Mouse (Mus musculus) urinary bladder, postnatal 10 days (tissue): Measurements from ENCODE around the gene Dupd1.

Source experiments
- DNase-seq: peaks from one replicate; pipeline ENCODE4 v3.0.0; 2022; ENCODE audit warnings: low spot score

Gene Dupd1

DNA sequence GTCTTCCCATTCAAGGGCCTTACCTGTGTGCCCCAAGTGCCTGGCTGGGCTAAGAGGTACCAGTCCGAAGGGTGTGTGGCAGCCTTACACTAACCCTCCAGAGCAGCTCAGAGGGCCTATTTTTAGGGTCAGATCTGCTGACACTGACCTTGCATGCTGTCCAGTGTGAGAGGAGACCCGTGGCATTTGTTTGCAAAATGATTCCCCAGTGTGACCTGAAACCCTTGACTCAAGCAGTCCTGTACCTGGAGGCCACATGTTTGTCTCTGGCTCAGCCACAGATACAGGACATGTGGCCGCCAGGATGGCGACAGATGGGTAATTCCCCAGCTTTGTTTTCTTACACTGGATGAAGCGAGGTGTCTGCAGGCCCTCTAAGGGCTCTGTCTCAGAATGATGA lies at the start of gene Dupd1:
Dupd1 (minus strand) TSS at position 91 of the 400 bp plus-strand sequence.
- DNase-seq = no peak

DNA sequence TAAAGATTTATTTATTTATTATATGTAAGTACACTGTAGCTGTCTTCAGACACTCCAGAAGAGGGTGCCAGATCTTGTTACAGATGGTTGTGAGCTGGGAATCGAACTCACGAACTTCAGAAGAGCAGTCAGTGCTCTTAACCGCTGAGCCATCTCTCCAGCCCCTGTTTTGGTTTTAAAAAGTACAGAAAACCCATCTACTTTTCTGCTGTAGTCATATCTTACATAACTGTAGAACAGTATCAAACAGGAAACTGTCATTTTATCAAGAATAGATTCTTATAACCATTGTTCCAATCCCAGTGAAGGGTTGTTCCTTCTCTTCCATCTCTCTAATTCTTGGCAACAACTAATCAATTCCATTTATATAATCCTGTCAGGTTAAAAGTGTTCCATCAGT lies 49.4 kb upstream of the Dupd1 start:
- DNase-seq = no peak

DNA sequence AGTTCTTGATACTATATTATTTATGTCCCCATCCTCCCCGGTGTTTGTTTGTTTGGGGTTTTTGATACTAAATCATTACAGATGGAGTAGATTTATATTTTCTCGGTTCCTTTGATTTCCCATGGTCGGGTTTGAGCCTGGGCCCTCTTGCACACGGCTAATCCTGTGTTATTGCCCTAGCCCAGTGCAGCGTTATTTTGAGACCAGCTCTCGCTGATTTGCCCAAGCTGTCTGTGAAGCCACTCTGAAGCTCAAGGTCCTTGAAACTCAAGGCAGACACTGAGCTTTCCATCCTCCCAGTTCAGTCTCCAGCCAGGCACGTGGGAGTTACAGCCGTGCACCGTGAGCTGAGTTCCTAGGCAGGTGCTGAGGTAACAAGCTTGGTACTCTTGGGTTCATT lies 47.2 kb upstream of the Dupd1 start:
- no peak for DNase-seq

DNA sequence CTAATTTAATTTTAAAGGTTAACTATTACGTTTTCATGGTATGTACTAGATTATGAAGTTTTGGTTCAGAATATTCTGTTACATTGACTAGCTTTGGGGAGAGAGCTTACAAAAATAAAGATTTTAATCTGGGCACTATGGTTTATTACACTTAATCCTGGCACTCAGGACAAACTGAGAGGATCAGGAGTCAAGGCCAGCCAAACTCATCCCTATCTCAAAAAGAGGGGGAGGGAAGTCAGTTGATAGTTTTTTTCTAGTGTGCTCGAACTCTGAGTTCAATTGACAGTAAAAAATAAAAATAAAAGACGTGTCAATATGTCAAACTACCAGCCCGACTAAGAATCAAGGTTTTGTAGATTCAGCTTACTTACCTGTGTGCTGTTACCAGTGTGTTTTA lies 39.0 kb upstream of the Dupd1 start:
- DNase-seq = no peak

DNA sequence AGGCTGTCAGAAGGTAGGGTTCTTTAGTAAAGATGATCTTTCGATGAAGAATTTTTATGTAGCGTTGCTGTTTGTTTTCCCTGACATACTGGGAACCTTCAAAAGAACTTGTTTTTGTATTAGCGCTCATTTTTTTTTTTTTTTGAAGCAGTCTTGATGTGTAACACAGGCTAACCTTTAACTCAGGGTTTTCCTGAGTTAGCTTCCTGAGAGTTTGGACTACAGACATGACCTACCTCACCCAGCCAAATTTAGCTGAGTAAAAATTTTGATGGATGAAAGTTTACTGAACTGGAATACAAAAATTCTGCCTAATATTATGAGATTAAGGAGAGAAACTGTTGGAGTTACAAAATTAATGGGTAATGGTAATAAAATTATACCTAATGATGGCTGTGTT lies 38.0 kb upstream of the Dupd1 start:
- no peak for DNase-seq

DNA sequence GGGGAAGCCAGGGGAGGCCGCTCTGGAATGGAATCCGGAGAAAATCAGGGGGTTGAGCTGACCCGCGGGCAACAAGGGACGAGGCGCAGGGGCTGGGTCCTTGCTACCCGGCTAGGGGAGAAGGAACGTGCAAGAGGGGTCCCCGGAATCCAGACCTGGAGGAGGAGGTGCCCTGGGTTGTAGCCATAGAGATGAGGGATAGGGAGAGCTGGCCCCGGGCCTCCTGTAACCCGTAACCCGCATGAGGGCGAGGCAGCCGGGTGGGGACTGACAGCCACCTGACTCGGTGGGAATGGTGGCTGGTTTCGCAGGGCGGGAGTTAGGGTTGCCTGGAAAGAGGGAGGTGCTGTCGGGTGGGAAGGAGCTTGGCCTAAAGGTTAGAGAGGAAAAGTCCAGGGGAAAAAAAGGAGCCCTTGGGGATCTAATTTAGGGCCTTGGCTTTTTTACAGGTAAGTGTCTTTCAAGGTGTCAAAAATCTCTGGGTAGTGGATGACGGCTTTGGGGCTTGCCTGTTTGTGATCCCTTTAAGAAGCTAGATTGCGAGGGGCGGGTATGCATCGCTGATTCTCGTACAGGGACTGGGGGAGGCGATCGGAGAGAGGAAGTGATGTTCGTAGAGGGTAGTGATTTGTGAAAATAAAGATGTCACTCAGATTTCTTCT lies 36.6 kb upstream of the Dupd1 start, which contains the start of gene Dusp13:
Dusp13 (minus strand) TSS at position 301 of the 662 bp plus-strand sequence.
- DNase-seq = no peak

DNA sequence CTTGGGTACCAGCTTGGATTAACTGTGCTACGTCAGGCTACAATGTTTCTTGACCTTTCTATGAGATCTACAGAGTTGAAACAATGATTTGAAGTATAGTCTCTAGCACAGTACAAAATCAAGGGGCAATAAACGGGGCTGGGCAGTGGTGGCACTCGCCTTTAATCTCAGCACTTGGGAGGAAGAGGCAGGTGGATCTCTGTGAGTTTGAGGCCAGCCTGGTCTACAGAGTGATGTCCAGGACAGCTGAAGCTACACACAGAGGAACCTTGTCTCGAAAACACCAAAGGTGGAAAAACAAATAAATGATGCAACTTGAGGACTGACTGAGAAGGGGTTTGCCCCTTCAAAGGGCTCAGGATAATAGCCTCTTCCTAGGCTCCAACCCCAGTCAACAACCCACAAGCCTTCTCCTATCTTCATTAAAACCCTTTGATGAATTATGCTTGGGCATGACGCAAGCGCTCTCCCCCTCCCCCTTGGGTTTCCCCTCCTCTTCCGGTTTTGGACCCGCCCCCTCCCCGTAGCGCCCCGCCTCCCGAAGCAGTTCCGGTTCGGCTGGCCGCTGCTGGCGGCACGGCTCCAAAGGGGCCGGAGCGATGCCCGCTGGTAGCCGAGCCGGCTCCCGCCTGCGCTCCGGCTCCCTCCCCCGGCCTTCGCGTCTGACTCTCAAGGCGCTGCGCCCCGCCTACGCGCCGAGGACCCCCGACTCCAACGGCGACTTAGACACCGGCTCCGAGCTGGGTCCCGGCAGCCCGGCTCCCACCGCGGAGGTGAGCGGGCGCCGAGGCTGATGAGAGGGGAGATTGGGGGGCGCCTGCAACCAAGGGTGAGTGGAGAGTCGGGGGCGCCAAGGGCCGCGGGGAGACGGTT lies 35.9 kb upstream of the Dupd1 start, which contains the start of gene Samd8:
Samd8 (plus strand) TSS at position 524 of the 873 bp plus-strand sequence.
- peak; percentile 58 for DNase-seq

DNA sequence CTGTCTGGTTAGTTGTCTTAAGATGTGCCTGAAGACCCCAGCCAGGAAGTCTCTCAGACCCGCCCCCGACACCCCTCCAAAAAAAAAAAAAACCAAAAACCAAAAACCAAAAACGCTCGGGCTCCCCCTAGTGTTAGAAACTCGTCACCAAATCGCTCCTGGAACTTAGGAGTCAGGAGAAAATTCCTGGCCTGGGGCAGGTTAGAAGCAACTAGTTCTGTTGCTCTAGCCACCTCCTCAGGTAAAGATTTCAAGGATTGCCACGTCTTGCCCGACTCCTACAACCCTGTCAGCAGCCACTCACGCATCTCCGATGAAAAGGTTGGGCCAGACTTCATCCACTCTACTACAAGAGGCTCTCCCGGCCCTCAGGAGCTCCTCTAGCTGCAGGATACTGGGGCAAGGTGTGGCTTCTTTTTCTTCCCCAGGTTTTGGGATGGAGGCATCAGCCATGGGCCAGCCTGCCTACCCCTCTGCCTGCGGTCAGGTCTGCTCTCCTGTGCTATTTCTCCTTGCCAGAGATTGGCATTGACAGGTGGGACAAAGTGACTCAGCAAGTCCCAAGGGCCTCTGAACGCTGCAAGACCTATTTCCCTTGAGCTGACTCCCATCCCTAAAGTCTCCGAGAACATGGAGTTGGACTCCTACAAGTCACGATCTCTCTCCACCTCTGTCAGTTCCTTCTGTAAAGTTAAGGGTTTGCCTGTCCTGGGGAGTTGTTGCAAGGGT lies 33.9 kb upstream of the Dupd1 start:
- DNase-seq = no peak

DNA sequence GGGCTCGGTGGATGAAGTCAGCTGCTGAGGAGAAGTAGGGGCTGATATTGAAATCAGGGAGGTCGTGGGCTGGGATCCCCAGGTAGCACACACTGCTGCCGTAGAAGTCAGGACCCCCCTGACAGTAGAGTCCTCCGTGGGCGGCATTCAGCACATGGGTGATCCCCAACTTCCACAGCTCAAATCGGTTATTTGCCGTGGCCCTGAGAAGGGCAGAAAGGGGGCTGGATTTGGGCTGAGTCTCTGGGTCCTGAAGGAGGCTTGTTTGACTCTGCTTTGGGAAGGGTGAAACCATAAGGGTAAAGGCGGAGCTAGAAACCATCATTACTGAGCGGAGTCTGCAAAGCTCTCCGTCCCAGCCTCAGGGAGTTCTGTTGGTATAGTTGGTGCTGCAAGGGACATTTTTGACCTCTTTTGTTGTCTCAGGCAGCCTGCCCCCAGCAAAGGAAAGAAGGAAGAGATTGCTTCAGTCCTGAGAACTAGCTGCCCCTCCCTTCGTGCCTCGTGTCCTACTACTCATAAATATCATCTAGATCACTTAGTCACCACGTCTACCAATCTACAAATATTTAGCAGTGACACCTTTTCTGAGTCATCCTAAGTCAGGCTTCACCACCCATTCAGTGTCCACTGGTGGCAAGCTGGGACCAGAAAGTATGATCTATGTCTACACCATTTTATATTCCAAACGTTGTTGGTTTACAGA lies 33.2 kb upstream of the Dupd1 start:
- no peak for DNase-seq

DNA sequence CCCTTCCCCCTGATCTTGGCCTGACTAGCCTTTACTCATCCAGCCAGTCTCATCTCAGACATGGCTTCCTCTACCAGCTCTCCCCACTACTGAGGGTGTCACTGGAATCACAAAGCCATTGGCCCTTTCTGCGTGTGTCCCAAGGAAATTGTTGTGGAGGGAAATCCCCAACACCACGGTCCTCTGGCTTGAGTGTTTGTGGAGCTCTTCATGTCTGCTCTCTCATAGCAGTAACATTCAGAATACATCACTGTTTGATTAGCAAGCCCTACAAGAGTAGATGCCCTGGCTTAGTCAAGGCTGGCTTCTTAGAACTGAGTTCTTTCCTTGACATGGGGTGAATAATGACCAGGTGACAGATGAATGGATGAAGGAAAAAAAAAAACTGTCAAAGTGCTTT lies 32.5 kb upstream of the Dupd1 start:
- no peak for DNase-seq

DNA sequence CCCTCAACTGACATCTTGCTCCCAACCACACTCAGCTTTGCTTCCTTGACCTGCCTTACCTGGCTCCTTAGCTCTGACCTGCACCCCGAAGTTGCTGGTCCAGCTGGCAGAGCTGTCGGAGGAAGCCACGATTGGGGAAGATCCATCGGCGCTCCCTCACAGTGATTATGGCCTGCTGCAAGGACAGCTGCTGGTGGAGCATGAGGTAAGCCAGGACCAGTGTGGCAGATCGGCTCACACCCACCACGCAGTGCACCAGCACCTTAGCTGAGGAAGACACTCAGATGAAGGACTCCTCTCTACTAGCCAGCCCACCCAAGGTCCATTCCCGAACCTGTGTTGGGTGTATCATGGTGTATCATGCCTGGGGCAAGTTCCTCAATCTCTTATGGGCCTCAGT lies 31.9 kb upstream of the Dupd1 start:
- no peak for DNase-seq

DNA sequence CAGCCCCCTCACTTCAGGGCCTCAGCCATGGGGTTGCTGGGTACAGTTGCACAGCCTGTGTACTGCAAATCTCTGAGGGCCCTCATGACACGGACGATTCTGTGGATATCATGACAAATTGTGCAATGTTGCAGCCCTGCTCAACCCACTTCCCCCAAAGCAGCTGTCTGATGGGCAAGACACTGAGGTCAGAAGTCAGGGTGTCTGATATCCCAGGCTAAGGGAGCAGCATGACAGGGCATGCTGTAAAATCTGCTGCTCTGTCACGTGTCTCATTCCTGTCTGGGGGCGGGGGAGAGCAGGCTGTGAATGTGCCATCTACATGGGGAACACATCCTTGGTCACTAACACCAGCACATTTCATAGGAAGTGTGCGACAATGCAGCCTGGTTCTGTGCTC lies 30.8 kb upstream of the Dupd1 start:
- no peak for DNase-seq

DNA sequence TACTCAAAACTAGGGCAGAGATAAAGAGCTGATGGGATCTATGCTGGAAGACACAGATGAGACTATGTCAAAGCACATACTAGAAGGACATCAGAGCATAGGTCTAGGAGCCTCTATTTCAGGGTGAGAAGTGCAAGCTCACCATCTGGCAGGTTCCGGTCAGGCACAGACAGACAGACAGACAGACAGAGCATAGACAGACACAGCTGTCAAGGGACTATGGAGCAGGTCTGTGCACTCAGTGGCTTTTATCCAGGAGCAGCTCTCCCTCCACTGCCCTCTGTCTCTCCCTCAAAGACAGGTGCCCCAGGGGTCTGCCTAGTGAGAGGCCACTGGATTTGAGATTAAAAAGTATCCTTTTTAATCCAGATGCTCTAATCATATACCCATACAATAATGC lies 29.8 kb upstream of the Dupd1 start:
- DNase-seq = no peak

DNA sequence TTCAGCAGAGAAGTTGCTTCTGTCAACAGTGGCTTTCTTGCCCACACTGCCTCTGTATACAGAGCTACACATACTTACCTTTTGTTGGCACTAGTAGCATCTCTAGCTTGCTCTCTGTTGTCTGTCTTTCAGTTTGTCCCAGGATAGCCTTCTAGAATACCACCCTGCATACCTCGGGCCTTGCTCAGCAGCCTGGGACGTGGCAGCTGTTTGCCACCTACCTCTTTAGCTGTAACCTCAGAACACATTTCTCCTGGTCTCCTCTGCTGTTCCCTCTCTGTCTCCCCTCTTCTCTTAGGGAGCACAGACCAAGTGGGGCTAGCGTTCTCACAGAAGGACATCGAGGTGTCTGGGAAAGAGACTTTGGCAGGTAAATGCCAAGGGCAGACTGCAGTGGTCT lies 28.1 kb upstream of the Dupd1 start:
- DNase-seq = no peak

DNA sequence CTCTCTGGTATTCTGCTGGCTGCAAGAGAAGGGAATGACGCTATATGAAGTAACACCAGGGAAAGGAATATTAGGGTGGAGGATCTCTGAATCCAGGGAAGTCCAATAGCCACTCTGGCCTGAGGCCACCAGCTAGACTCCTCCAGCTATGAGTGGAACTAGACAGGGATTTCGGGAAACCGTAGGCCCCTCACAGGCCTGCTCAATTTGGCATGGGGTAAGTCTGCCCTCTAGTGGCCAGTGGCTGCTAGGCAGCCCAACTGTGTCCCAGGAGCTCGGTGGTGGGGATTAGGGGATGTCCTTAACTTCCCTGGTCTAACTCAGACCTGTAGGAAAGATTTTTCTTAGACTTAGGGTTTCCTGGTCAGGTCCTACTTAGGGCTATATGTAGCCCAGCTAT lies 27.4 kb upstream of the Dupd1 start:
- DNase-seq = no peak

DNA sequence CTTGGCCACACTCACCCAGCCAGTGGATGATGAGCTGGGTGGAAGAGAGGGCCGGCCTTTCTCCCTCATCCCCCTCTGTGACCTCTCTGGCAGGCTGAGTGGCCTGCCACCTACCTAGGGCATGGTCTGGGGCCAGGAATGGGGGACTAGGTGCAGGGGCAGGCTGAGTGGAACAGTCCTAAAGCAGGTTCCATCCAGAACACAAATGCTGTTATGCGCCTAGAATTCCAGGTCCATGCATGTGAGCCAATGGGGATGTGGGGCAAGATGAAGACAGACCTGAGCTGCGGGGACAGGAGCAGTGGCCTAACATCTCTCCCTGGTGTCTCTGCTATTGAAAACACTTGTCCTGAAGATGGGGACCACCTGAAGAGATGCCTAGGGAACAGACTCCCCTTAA lies 26.9 kb upstream of the Dupd1 start:
- DNase-seq = no peak

DNA sequence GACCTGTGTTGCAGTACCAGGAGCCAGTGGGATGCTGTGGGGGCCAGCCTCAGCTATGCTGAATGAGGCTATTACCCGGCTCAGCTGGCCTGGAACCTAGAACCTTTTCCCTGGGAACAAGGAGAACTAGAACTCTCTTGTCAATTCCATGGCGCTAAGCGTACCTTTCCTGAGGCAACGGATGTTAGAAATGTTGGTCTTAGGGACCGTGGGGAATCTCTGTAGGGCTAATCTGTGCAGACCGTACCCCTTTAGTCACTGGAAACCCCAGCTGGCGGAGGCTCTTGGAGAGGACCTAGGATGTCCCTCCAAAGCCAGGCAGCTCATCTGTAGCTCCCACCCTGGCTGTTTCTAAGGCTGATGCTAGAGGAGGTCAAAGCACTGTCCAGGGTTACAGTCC lies 26.0 kb upstream of the Dupd1 start:
- DNase-seq = no peak

DNA sequence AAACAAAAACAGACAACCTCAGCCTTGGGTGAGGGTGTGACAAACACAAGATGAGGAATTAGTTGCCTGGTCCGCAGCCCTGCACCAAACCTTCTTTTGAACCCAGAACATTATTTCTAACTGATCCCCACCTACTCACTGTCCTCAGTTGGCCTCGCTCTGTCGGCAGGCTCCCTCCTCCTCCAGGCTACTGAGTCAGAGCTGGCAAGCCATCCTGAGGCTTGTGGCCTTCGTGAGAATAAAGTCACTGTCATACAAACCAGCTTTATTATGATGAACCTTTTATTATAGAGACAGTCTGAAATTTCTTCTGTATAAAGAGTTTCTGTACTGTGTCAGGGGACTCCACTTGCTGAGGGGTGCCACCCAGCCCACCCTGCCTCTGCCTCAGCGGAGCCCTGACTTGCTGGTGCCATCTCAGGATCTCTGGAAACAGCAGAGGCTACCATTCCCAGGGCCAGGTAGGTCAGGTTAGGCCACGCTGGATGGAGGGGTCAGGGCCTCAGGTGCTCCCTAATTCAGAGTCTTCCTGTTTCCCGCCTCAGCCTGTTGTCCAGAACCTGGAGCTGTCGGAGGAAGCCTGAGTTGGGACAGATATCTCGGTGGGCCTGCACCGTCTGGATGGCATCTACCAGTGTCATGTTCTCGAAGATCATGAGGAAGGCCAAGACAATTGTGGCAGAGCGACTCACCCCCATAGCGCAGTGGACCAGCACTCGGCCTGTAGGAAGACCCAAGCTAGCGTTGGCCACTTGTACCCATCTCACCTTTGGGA lies 18.9 kb upstream of the Dupd1 start:
- peak; percentile 7 for DNase-seq

DNA sequence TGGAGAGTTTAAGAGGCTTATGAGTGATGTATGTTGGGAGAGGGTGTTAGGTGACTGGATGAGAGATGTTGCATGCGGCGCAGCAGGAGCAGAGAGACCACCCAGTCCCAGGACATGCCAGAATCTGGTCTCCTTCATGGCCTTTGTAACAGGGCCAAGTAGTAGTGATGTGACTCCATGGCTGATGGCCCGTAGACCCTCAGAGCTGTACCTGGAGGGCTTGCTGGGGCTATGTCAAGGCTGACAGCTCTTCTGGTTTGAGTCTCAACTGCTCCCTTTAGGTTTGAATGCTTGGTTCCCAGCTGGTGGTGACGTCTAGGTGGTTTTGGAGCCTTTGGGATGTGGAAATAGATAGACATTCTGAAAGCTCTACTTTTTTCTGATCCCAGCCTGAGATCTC lies 15.6 kb upstream of the Dupd1 start:
- no peak for DNase-seq

DNA sequence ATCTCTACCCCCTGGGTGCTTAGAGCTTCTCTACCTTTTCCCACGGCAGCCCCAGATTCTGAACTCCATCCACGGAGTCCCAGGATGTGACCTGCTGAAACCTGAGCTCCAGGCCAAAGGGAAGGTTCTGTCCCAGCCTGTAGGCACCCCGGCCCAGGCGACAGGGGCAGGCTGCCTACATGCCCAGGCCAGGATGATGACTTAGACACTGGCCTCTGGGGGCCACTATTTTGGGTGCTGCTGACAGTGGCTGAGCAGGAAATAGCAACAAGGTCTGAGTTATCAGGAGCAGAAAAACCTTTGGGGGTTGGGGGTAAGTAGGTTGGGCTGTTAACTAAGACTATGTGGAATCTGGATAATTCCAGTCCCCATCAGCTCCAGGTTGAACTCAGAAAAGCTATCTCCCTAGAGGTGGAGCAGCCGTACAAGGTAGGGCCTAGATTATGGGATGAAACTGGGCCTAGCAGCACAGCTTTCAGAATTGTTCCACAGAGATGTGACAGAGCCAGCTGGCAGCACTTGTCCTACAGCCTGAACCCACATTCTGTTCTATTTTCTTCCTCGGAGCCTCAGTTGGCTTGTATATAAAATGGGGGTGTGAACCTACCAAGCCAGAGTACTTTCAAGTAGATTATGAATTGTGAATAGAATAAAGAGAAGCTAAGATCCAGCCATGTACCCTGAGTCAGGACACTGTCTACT lies 14.8 kb upstream of the Dupd1 start:
- no peak for DNase-seq
